Mouse (Mus musculus): ENCODE measurements around the gene Sectm1b.
"Not testable (repeated sequence)": the region's sequence is repeated elsewhere in the genome, so short reads cannot be mapped to it uniquely, and the experiment has no call there.

Gene Sectm1b

GRCm38 (mm10) chr11:121067895-121068294 lies 4.5 kb upstream of the Sectm1b start:
- no peak for DNase-seq

GRCm38 (mm10) chr11:121064197-121064596 lies 828 bp upstream of the Sectm1b start:
- no peak for DNase-seq

- no peak for DNase-seq
These were observed 1.8 kb downstream of the Sectm1b start for GRCm38 (mm10) chr11:121061615-121062014.

GRCm38 (mm10) chr11:121060401-121061067 lies 2.8 kb downstream of the Sectm1b start:
- not testable (repeated sequence) for DNase-seq

- no peak for DNase-seq
These were observed 3.9 kb downstream of the Sectm1b start for GRCm38 (mm10) chr11:121059471-121059870.

- no peak for DNase-seq
These were observed 4.4 kb downstream of the Sectm1b start for GRCm38 (mm10) chr11:121058956-121059355.

GRCm38 (mm10) chr11:121058122-121058521 lies 5.2 kb downstream of the Sectm1b start:
- no peak for DNase-seq

GRCm38 (mm10) chr11:121056536-121057236 lies 6.7 kb downstream of the Sectm1b start:
- DNase-seq, result no peak

- peak; percentile 81 to 82 for DNase-seq
These were observed 9.8 kb downstream of the Sectm1b start for GRCm38 (mm10) chr11:121053536-121053935.

- no peak for DNase-seq
These were observed 11.0 kb downstream of the Sectm1b start for GRCm38 (mm10) chr11:121052387-121052786.

- DNase-seq, result no peak
These were observed 11.6 kb downstream of the Sectm1b start for GRCm38 (mm10) chr11:121051793-121052192.

- no peak for DNase-seq
These were observed 13.5 kb downstream of the Sectm1b start for GRCm38 (mm10) chr11:121049840-121050239.

GRCm38 (mm10) chr11:121047826-121048399 lies 15.5 kb downstream of the Sectm1b start:
- DNase-seq, result no peak

- no peak for DNase-seq
These were observed 18.1 kb downstream of the Sectm1b start for GRCm38 (mm10) chr11:121045286-121045685.

- not testable (repeated sequence) for DNase-seq
These were observed 20.3 kb downstream of the Sectm1b start for GRCm38 (mm10) chr11:121043025-121043424.

GRCm38 (mm10) chr11:121042480-121042879 lies 20.9 kb downstream of the Sectm1b start:
- DNase-seq, result no peak

- no peak for DNase-seq
These were observed 21.7 kb downstream of the Sectm1b start for GRCm38 (mm10) chr11:121041636-121042035.

- DNase-seq, result peak; percentile 76 to 78
These were observed 22.2 kb downstream of the Sectm1b start for GRCm38 (mm10) chr11:121041212-121041611.

- DNase-seq, result no peak
These were observed 24.1 kb downstream of the Sectm1b start, which contains the start of gene Cd7 for GRCm38 (mm10) chr11:121039302-121039701. Gene Cd7, minus strand, starts transcription at chr11:121039418.

- no peak for DNase-seq
These were observed 24.8 kb downstream of the Sectm1b start for GRCm38 (mm10) chr11:121038366-121039240.

- no peak for DNase-seq
These were observed 30.3 kb downstream of the Sectm1b start for GRCm38 (mm10) chr11:121033118-121033517.

GRCm38 (mm10) chr11:121027259-121027658 lies 36.1 kb downstream of the Sectm1b start:
- DNase-seq, result no peak

GRCm38 (mm10) chr11:121024163-121024562 lies 39.2 kb downstream of the Sectm1b start:
- no peak for DNase-seq

Data from cerebellum, adult 18-20 months (tissue).